Mouse (Mus musculus): ENCODE data around the gene Nr2c2ap.

DNA sequence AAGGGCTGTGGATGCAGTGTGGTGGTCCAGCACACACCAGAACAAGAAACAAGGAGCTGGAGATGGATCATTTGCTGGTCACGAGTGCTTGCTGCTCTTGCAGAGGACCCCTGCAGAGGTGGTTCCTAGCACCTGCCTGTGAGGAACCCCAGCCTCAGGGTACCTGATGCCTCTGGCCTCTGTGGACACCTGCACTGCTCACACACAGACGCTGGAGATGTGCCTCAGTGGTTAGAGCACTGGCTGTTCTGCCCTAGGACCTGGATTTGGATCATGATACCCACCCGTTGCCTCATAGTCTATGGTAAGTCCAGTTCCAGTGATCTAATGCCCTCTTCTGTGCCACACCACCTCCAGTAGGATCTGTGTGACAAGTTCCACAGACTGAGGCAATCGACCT, 5.5 kb downstream of the Nr2c2ap start:
- TF ChIP-seq POLR2A (IDR thresholded peaks at IDR 0.05; ENCODE audit: insufficient read depth, low read depth, low read length) (no peak), CTCF (IDR thresholded peaks at IDR 0.05; ENCODE audit: insufficient read depth, low read depth, low read length) (no peak)
